Mouse (Mus musculus): ENCODE measurements around the gene Aym1.
"Not testable (repeated sequence)": the region's sequence is repeated elsewhere in the genome, so short reads cannot be mapped to it uniquely, and the experiment has no call there.

Gene Aym1

DNA sequence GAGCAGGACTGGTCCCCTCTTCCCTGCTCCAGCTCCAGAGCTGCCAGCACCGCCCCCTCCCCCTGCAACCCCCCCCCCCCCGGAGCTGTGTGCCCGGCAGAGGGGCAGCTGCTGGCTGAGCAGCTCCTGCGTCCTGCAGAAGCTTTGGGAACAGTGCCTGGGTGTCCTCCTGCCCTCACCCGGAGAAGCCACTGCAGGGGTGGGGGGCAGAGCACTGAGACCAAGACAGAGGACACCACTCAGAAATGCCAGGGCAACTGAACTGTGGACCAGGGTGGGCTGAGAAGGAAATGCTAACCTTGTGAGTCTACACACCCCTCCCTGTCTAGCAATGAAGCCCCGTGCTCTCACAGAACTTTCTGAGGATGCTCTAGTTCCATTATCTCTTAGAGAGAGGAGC is at the start of gene Aym1:
Aym1 (plus strand) TSS at position 109 of the 400 bp plus-strand sequence.
- no peak for DNase-seq (ENCODE audit: low spot score)

DNA sequence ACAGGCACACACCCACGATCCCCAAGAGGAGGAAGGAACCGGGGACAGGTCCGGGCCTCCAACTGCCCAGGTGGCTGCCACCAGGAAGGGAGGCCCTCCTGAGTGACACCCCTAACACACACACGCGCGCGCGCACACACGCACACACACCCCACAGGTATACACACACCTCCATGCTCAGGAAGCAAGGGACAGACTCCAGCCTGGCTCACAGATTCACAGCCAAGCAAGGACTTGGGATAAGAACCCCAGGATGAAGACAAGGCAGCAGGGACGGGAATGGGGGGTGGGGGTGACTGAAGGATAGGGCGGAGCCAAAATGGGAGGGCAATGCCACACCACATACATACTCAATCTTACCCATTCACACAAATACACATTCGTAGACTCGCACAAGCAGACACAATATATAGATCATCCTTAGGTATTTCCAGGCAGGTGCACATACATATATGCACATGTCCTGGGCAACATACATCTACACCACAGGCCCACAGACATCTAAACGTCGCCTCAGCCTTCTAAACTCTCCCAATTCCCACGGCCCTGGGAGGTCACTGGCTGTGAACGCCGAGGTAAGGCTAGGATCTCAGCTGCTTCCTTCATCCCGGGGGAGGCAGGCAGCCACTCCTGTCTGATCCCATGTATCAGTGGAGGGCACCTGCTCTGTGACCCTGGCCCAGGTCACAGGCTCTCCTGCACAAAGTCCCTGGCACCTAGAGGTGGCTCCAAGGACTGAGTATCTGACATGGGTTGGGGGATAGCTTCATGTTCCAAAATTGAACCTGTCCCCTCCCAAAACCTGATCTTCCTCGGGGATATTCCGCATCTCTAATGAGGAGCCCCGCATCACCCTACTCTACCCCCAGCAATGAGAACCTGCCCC is 47.4 kb upstream of the Aym1 start:
- no peak for DNase-seq (ENCODE audit: low spot score)

DNA sequence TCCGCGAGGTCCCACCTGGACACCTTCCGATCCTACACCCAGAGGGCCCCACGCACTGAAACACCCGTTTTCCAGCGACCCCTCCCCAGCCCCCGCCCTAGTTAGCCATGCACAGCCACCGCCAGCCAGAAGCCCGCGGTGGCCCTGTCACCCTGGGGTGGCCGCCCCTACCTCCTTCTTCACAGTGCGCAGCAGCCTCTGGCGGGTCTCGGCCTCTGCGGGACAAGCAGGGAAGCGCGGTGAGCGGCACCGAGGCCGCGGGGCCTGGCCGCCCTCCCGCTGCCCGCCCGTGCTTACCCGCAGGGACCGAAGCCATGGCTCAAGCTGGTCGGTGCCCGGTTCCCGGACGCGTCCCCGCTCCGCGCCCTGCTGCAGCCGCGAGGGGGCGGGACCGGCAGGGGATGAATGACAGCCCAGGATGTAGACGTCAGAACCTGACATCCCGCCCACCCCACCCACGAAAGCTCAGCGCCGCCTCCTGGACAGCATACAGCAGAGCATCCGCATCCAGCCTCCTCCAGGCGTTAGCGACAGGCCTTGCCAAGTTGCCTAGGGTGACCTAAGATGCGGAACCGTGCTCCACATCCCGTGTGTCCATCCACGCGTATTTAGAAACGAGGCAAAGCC is 46.6 kb upstream of the Aym1 start, which contains the start of gene Sgsm1:
Sgsm1 (minus strand) TSS at position 410 of the 627 bp plus-strand sequence.
- no peak for DNase-seq (ENCODE audit: low spot score)

DNA sequence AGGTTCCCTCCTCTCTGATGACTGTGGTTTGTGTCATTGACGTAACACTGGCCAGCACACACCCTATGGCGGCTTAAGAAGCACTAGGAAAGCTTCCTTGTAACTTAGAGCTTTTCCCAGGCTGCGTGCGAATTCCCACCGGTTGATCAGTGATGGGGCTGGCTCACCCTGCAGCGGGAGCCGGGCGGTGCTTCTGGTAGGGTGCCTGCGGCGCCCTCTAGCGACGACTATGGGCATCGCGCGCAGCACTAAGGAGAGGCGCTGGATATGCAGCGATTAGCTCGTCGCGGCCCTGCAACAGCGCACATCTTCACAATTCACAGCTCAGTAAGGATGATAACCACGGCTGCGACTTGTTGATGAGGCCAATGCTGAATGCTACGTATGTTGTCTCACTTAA is 43.1 kb upstream of the Aym1 start:
- no peak for DNase-seq (ENCODE audit: low spot score)

DNA sequence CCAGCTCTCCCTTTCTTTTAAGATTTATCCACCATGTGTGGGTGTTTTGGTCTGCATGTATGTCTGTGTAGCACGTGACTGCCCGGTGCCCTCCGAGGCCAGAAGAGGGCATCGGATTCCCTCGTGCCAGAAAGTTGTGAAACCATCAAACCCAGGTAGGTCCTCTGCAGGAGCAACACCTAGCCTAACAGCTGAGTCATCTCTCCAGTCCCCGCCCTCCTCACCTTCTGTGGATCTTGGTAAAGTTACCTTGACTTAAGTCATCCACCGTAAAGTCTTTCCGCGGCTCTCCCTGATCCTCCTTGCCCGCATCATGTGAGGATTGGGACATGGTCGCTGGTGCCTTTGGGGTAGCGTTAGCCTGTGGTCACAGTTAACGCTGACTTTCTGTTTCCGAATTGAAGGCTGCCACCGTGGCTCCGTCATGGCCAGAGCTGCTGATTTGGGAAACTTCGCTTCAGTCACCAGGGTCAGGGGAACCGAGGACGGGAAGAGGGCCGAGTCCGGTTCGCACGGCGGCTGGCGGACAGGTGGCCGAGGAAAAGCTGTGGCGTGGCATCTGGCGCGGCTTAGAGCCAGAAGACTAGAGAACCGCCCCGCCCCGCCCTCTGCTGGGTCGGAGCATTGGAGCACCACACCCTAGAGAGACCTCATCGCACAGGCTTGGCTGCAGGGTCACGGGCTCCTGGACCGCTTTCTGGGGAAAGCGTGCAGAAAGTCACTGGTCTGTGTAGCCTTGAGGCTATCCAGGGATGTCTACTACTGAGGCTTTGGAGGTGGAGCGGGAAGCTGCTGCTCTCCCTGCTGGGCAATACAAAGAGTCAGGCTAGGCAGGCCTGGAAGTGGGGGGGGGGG is 33.1 kb upstream of the Aym1 start:
- DNase-seq (ENCODE audit: low spot score) = no peak

DNA sequence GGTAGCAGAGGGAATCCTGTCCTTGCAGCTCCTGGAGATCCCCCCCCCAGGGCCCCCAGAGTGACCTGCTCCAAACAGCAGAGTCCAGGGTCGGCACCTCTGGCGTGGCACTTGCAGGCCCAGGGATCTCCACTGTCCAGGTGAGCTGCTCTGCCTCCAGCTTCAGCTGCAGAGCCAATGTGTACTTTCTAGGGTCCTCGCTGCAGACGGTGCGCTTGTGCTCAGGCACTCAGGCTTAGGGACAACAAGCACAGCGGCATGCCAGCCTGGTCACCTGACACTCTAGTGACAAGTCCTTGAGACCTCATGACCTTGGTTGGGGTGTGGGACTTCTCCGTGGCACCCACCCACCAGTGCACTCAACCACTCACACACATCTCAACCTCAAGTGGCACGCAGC is 27.6 kb upstream of the Aym1 start:
- DNase-seq (ENCODE audit: low spot score) = no peak

DNA sequence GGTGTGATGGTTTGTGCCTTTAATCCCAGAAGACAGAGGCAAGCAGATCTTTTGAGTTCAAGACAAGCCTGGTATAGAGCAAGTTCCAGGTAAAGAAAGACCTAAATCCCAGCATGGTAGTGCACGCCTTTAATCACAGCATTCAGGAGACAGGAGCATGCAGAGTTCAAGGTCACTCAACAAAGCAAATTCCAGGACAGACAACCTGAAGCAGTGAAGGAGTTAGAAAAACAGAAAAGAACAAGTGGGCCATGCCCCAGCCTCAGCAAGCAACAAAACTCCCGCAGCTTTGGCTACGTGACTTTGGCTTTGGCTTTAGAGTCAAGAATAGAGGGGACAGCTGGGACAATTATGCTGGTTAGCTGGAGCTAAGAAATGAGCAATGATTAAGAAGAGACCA is 26.9 kb upstream of the Aym1 start:
- DNase-seq (ENCODE audit: low spot score) = no peak

DNA sequence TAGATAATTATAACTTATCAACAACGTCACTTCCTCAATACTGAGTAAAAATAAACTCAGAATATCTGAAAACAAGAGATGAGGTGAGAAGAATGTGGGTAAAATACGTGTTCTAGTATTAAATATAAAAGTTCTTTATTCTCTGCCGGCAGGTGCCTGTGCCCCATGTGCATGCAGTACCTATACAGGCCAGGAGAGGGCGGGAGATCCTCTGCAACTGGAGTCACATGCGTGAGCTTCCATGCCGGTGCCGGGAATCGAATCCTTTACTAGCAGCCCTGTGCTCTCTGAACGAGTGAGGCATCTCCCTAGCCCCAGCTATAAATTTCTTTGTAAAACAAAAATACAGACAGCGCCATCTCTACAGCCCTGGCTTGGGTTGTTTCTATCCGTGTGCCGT is 24.9 kb upstream of the Aym1 start:
- DNase-seq (ENCODE audit: low spot score) = no peak

DNA sequence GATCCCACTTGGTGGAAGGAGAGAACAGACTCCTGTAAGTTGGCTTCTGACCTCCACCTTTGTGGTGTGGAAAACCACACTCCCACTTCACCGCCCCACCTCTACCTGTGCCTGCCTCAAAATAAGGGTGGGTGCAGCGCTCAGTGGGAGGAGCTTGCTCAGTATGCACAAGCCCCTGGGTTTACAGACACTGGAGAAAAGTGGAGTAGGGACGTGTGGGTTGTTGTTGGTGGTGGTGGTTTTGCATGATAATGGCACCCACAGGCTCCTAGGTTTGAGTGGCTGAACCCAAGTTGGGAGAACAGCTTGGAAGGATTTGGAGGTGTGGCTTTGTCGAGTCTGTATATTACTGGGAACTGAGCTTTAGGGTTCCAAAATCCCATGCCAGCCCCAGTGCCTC is 24.2 kb upstream of the Aym1 start:
- no peak for DNase-seq (ENCODE audit: low spot score)

DNA sequence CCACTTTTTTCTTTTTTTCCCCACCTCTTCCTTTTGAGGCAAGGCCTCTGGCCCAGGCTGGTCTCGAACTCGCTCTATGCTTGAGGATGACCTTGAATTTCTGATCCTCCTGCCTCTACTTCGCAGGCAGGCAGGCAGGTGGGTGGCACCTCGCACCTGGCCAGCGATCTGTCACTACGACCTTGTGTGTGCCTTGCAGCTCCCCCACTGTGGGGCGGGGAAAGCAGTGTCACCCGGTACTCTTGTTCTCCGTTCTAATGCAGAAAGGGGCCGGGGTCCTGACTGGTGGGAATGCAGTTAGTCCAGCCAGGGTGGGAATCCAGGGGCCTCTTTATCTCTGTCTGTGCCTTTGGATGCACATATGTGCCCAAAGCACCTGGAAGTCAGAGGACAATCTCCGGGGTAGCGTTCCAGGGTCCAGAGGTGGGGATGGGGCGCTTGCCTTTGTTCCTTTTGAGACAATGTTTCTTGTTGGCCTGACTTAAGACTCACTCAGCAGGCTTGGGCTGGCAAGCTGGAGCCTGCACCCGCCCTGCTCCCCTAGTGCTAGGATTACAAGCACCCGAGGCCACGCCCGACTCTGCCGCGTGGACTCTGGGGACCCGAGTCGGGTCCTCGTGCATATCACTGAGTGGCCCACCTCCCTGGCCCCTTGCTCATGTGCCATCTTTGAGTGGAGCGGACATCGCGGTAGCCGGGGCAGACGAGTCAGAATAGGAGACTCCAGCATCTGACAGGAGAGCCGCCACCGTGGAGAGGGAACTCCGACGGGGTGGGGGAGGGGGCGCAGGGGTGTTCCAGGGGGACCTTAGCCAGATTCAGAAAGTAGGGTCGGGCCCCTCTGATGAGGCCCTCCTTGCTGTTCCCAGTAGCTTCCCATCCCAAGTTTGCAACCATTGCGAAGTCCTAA is 22.2 kb upstream of the Aym1 start:
- no peak for DNase-seq (ENCODE audit: low spot score)

DNA sequence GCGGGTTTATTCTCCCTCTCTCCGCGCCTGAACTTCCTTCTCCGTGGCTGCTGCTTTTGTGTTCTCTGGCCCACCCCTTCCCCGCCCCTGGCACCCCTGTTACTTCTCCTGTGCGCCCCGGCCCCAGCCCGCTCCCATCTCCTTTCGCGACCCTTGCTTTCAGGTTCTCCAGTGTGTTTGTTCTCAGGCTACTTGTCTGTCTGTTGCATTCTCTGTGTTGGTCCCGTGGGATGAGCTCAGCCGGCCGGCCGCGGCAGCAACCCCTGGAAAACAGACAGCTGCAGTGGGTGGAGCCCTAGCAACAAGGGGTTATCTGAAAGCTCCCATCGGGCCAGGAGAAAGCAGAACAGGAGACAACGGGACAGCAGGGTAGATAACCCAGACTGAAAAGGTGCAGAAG is 21.4 kb upstream of the Aym1 start:
- DNase-seq (ENCODE audit: low spot score) = no peak

DNA sequence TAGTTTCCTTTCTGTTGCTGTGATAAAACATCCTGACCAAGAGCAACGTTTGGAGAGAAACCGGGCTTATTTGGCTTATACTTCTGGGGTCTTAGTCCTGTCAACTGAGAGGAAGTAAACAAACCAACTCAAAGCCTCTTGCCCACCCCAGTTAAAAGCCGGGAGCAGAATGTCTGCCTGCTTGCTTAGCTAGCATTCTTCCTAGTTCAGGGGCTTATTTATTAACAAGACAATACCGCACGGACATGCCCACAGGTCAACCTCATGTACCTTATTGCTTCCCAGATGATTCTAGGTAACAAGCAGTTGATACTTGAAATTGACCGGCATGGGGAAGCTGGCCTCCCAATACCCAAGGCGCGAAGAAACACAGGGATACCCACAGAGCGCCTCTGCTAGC is 20.8 kb upstream of the Aym1 start:
- DNase-seq (ENCODE audit: low spot score) = no peak

DNA sequence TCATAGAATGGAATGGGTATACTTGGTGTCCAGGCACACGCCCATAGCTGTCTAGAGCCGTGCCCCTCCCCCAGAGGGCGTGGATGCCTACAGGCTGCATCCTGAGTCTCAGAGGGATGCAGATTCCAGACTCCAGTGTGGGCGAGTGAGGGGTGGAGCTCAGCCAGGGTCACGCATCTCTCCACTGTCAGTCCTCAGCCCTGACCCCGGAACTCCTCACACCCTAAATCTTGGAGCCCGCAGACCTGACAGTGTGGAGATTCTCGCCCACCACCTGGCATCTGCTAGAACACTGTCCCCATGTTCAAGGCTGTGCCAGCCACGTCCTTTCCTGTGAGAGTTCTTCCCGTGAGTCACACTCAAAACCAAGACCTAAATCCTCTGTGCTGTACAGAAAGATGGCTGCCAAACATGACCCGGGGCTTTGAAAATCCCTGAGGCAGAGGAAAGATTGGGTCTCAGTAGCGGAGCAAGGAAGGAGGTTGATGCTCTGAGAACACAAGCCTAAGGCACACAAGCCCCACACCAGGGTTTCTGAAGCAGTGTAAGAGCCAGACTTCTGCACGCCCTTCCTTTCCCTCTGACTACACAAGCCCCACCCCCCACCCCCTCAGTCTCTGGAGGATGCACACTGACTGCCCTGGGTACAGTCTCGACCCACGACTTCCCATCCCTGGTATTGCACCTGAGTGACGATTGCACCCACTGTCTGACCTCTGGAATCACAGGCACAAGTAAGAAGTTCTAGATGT is 12.3 kb upstream of the Aym1 start:
- DNase-seq (ENCODE audit: low spot score) = no peak

DNA sequence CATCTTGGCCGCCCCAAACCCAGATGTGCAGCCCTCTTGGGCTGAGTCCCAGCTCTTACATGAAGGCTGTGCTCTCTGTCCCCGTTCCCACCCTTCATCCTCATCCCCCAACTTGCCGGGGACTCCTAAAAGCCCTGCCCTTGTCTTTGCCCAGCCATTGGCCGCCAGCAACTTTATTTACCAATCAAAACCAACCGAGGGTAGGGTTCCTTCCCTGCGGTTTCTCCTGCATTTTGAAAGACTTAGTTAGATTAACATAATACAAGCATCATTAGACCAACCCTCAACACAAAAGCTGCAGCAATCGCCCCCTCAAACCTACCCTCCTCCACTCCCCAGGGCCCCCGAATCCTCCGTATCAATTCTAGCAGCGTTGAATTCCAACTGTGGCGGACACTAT is 11.3 kb upstream of the Aym1 start:
- no peak for DNase-seq (ENCODE audit: low spot score)

DNA sequence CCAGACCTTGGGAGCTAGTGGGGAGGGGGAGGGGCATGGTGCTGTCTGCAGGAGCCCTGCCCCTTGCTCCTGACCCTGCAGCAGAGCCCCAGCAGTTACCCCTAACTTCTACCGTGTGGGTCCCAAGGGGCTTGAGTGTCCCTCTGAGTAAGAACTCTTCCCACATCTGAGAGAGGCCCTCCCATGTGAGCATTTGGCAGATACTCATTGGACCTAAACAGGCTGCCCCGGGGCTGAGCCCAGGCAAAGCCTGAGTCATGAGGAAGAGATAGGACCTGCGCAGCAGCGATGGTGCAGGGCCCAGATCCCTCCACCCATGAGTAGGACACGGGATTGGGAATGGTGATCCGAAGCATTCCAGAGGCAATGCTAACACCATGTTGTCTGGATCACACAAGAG is 10.4 kb upstream of the Aym1 start:
- not testable (repeated sequence) for DNase-seq (ENCODE audit: low spot score)

DNA sequence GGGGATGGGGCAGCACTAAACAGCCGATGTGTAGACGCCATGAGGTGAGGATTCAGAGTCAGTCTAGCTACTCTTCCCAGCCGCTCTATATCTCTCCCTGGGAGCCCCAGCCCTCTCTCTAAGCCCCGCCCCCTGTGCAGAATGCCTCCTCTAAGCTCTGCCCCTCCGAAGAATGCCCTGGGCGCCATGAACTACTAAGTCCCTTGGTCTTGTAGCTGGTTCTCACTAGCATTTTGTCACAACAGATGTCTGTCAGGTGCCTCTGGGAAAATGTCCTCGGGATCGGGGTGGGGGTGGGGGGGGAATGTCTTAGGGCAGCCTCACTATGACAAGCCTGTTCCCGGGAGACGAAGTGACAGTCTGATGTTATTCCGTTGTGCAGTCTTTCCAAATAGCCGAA is 9.5 kb upstream of the Aym1 start:
- DNase-seq (ENCODE audit: low spot score) = no peak

DNA sequence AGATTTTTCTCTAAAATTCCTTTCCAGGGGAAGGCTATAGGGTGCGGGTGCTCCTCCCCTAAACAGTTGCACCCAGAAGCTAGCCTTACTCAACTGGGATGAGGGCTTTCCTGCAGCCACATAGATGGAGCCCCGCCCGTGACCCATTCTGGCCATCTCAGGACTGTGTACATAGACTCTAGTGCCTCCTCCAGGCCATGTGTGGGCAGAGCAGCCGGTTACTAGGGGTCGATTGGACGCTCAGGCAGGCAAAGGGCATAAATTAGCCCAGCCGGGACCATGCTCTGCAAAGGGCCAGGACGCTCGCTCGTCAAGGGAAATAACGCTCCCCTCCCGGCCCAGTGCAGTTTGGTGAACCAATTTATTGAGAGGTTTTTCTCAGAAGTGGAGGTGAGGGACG is 8.5 kb upstream of the Aym1 start:
- DNase-seq (ENCODE audit: low spot score) = no peak

DNA sequence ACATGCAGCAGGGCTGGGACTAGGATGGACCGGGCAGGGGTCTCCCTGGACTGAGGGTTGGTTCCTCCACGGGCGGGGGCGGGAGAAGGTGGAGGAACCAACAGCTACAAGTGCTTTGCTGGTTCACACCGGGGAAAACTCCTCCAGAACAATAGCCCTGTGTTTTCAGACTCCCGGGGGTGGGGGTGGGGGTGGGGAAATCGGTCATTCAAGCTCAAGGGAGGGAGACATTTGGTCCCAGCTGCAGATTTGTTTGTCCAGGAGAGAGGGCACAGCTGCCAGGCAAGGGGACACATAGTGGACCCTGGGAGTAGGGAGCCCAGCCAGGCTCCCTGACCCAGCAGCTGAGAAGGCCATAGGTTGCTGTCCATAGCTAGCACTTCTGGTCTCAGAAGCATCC is 7.9 kb upstream of the Aym1 start:
- DNase-seq (ENCODE audit: low spot score) = no peak

DNA sequence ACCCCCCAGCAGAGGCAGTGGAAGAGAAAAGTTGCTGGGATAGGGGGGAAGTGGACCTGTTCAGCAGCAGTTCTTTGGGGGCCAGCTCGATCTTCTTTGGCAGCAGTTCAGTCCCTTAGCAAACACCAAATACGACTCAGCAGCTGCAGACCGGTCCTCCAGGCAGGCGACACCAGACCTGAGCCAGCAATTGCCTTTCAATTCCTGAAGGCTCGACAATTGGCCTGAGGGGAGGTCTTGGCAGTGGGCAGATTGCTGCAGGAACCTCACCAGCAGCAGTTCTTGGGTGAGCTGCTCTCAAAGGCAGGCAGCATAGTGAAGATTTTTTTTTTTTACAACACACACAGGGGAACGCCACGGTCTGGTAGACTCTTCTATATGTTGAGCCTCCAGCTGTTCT is 7.3 kb upstream of the Aym1 start:
- DNase-seq (ENCODE audit: low spot score) = no peak

DNA sequence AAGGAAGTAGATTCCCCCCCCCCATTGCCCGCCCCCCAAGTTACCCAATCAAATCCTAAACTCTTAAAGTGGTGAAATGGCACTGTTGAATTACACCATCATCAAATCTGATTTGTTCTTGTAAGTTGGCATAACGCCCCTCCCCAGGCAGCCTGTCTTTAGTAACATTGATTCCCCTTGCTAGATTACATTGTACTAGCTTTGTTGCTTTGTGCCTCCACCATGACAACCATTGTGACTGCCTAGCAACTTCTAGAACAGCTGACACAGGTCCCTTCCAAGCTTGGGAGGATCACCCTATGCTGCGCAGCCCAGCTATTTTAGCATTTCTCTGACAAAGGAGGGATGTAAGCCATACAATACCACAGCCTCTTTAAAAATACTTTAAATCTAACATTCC is 5.3 kb upstream of the Aym1 start:
- DNase-seq (ENCODE audit: low spot score) = no peak

DNA sequence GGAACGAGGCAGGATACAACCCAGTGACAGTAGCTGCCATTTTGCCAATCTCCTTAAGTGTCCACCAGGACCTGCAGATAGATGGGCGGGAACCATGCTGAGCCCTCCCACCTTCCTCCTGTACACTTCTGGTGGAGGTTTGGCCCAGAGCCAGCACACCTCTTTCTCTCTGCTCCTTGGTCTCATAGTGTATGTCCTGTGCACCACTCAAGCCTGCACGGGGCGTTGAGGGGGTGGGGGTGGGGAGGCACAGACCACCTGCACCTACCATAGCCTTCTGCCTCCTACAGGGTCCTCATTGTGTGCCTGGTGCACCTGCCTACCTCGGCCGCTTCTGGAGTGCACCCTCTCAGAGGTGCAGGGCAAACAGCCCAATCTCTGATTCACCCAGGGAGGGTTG is 4.5 kb upstream of the Aym1 start:
- no peak for DNase-seq (ENCODE audit: low spot score)
